Mouse (Mus musculus) thymus, adult 2 months (tissue): ENCODE data around the gene Stpg4.

ENCODE experiments used
- CTCF ChIP-seq: fragments of 200-500 bp; IDR thresholded peaks from 2 replicates; pipeline ENCODE4 v1.5.1; 2012; ENCODE audit warnings: mild to moderate bottlenecking, control low read depth, low read length, moderate library complexity, borderline replicate concordance; ENCODE audit not compliant: control insufficient read depth, poor library complexity, insufficient read depth; ENCODE audit errors: extremely low read depth
- POLR2A ChIP-seq: fragments of 200-500 bp; IDR thresholded peaks from 2 replicates; pipeline ENCODE4 v1.6.1; 2012; ENCODE audit warnings: mild to moderate bottlenecking, low read length, control low read depth, moderate library complexity; ENCODE audit not compliant: control insufficient read depth, poor library complexity, insufficient read depth; ENCODE audit errors: extremely low read depth

DNA sequence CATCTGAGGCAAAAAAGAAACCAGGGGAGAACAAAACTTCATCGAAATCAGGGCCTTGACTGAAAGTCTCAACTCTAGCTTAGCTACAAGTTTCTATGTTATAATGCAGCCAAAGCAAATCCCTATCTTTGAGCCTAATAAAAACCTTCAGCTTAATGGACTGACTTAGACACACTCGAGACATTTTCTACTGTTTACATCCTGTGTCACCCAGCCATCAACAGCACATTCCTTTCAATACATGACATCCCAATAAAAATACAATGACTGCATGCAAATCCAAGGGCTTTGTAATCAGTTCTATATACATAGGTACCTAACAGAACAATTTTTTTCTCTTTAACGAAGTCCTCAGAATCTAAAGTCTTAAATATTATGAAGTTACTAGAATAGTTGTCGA, 17.2 kb upstream of the Stpg4 start:
- TF ChIP-seq CTCF (no peak), POLR2A (no peak)
